Mouse (Mus musculus) brain, embryonic 18.5 days (tissue): ENCODE measurements around the gene Usp7.

Source experiments
- DNase-seq: peaks from one replicate; pipeline ENCODE4 v3.0.0-alpha.2; 2012; ENCODE audit warnings: low read depth, low spot score

Usp7 gene

DNA sequence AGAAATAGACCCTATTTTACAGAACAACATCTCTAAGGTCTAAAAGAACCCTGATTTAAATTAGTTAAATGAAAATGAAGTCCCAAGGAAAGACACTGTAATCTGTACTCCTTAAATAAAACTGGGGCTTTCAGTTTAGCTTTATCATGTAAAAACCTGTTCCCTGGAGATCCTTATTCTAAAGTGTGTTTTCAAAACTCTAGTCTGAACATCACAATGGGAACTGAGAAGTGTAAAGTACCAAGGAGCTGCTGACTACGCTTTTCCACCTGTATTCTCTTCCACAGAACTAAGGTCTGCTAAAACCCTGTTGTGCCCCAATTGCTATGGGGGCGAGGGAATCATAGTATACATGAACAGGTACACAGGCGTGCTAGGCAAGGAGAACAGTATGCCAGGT, 68.1 kb downstream of the Usp7 start:
- DNase-seq, result no peak

DNA sequence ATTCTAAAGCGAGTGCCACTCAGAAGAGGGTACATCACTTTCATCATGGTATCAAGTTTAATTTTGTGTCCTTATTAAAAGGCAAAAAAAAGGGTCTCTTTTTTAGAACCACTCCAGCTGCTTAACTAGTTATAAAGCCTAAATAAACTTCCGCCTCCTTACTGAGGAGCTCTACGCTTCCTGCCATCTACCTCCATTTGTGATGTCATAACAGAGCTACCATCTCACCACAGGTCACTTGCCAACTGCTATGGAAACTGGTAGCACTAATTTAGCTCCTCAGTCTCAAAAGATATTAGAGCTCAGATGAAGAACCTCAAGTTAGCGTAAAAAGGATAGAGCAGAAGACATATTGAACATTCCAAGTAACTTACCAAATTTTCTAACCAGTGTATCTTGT, 71.7 kb downstream of the Usp7 start:
- DNase-seq, result no peak

GRCm38 (mm10) chr16:8717744-8718143, 74.4 kb downstream of the Usp7 start:
- no peak for DNase-seq

DNA sequence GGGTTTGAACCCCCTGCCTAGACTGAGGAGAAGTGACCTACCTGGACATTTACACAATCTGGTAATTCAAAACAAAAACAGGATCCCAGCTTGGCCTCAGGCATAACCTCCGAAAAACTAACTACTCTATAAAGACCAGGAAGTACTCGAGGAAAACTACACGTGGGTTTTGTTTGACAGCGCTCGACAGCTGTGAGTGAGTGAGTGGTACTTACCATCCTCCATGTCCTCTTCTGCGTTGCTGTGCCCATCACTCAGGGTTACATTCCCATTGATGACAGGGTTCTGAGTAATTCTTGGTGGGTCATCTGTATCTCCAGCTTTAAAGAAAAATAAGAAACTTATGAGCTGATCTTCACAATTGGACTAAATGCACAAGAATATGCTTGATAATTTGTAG, 75.8 kb downstream of the Usp7 start:
- DNase-seq, result no peak

DNA sequence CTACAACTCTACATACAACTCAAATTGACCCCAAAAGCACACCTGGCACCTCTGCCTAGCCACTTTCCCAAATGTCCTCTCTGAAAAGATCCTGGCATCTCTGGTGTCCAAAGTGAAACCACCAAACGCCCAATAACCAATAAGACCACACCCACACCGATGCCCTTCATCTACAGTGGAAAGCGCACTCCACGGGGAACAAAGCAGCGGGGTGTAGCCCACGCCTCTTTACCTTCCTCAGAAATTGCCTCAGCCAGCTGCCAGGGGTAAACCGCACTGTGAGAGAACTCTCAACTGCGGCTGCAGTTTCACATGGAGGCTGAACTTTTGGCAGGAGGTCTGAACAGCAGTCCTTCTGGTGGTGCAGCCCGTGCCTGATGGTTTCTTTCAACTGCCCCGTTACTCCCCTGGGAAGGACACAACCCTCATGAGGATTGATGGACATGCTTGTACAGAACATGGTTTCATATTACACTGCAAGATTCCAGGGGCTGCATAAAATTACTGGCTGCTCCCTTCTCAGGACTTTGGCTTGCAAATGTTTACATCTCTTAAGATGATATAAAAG, 76.5 kb downstream of the Usp7 start:
- DNase-seq, result no peak

- no peak for DNase-seq
These were observed 77.3 kb downstream of the Usp7 start for GRCm38 (mm10) chr16:8714851-8715250.

DNA sequence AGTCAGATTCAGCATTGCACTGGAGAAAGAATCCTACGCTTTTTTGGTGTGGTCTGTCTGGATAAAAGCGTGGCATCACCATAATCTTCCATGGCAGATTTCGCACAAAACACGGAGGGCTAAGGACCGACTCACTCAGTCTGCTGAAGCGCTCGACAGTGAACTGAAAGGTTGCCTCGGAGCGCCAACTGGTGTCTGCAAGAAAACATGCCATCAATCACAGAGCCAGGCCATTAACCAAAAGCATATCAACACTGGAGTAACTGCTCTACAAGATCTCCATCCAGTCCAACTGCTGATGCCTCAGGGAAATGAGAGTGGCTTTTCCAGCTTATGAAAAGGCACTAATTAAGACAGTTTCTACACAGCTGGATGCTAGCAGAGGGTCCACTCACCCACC, 80.1 kb downstream of the Usp7 start:
- no peak for DNase-seq

- no peak for DNase-seq
These were observed 91.5 kb downstream of the Usp7 start for GRCm38 (mm10) chr16:8700586-8700985.

DNA sequence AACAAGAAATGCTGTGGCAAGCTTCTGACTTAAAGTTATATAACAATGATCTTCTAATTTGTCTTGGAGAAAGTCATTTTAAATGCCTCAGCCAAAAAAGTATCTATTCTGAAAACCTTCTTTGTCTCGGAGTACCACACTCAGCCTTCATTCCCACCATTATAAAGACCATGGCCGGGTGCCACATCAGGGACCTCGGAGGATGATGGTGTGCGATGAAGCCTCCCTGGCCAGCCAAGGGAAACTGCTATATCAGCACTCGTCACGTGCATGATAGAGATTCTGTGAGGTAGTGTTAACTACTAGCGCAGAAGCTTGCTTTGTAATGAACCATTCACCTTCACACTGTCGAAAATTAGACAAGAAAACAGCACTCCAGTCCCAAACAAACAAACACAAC, 92.6 kb downstream of the Usp7 start:
- DNase-seq, result no peak

DNA sequence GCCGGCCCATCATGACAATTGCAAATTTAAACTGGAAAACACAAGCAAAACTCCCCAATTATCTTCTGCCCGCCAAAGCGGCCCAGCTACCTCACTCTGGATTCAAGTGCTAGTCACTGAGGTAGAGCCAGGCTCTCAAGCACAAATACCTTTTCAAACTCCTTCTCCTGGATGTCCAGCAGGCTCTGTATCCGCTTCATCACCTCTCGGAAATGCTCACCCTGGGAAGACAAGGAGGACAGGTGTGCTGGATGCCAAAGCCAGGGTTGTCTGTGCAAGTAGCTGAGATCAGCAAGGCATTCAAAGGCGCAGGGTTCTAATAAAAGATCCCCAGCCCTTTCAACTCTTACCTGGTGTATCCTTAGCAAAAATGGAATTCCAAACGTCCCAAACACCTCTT, 100.9 kb downstream of the Usp7 start:
- DNase-seq, result no peak

GRCm38 (mm10) chr16:8689979-8690656, 102.0 kb downstream of the Usp7 start:
- no peak for DNase-seq

GRCm38 (mm10) chr16:8687559-8688112, 104.5 kb downstream of the Usp7 start:
- no peak for DNase-seq

GRCm38 (mm10) chr16:8686871-8687535, 105.1 kb downstream of the Usp7 start:
- DNase-seq, result no peak

GRCm38 (mm10) chr16:8686121-8686870, 105.8 kb downstream of the Usp7 start:
- DNase-seq, result no peak

DNA sequence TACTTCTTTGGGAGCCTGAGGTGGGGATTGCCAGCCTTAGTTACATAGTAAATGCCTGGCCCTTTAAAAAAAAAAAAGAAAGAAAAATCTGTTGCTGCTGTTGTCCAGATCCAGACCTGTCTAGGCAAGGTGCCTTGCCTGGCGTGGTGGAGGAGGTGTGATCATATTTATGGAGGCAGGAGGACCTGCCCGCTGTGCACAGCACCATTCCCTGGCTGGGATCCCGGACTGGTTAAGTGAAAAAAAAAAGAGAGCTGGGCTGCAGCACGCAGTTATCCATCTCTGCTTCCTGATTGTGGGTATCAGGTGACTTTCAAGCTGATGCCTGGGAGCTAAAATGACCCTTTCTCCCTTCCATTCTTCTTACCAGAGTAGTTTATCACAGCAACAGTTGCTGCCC, 107.0 kb downstream of the Usp7 start:
- DNase-seq, result no peak

DNA sequence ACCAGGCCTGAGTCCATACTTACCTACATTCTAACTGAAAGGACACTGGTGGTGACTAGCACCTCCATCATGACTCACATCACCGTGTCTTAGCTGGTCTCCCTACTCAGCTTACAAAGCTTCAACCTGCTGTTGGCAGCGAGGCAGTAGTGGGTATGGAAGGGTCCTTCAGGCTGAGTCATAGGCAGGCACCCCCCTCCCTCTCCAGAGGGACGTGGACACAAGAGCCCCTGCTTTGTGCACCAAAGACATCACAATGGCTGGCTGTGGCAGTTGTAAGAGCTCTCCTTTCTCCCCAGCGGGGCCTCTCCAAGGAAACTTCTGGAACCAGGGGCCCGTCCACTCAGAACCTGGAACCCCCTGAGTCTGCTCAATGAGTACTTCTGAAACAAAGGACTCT, 111.6 kb downstream of the Usp7 start, which contains the start of gene Gm5767:
TSS of gene Gm5767 (plus strand) at position 301 of the 400 bp plus-strand sequence.
- no peak for DNase-seq

DNA sequence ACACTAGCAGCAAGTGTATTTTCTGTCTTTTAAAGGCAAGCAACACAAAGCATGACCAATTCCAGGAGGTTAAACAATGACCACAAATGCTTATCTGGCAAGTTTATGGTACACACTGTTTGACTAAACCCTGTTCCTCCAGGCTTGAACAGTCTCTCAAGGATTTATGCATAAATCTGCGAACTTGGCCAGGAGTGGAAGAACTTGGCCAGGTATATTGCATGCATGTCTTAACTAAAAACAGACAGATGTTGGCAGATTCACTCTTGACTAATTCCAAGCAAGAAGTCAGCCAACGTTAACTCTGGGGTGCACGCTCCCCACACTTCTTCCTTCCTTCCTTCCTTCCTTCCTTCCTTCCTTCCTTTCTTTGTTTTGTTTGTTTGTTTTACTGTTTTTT, 112.3 kb downstream of the Usp7 start:
- no peak for DNase-seq

GRCm38 (mm10) chr16:8678676-8679075, 113.4 kb downstream of the Usp7 start:
- no peak for DNase-seq

- DNase-seq, result no peak
These were observed 114.1 kb downstream of the Usp7 start for GRCm38 (mm10) chr16:8678035-8678434.

- DNase-seq, result no peak
These were observed 115.3 kb downstream of the Usp7 start for GRCm38 (mm10) chr16:8676800-8677199.

DNA sequence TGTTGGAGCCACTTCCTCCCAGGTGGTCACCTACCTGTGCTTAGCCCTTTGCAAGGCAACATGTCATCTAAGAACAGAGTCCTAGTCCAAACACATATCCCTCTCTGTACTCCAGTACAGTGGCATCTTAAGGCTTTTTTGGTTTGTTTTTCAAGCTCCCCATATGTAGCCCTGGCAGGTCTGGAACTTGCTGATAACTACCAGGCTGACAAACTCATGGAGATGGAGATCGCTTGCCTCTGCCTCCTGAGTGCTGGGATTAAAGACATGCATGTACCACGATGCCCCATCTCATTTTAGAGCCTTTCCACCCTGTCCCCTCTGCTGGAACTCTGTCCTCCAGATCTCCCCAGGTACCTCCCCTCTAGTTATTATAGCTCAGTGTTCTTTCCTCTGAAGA, 115.9 kb downstream of the Usp7 start:
- no peak for DNase-seq

DNA sequence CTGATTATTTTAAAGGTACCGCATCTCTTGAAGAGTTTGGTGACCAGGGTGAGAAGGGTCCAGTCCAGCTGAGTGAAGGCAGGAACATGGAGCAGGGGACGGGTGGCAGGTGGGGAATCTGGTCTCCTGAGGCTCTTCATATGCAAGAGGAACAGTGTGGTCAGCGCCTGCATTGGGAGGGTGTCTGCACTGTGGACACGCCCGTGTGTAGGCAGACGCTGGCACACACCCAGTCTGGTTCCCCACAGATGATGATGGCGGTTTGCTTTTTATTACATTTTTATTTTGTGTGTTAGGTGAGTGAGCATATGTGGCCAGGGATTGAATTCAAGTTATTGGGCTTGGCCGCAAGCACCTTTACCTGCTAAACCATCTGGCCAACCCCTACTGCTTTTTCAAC, 116.5 kb downstream of the Usp7 start:
- no peak for DNase-seq
